Mouse (Mus musculus) limb, embryonic 12.5 days (tissue): ENCODE data around the gene Mpeg1. TPM values are rescaled to one million over a fixed set of nuclear protein-coding genes. Genes with fewer than 3 reads are reported as not detected.
A peak's percentile ranks its signal among the peaks of the same experiment; 100 is the strongest.

ENCODE experiments used
- ATAC-seq: fragments of 200-750 bp; cut with Nextera tagmentation; 2 replicates; pipeline ENCODE4 v1.8.0; 2017; ENCODE audit warnings: low read depth, moderate TSS enrichment; ENCODE audit not compliant: insufficient number of reproducible peaks, insufficient read depth, low FRiP score, low TSS enrichment
- H3K27ac ChIP-seq: fragments of 300-500 bp; sonication (generic); 2 replicates; pipeline ENCODE4 v1.5.1; 2016; ENCODE audit warnings: mild to moderate bottlenecking, moderate library complexity
- H3K27me3 ChIP-seq: fragments of 300-500 bp; sonication (generic); 2 replicates; pipeline ENCODE4 v1.6.1; 2016; ENCODE audit warnings: mild to moderate bottlenecking, moderate library complexity
- H3K36me3 ChIP-seq: fragments of 300-500 bp; sonication (generic); 2 replicates; pipeline ENCODE4 v1.6.1; 2016; ENCODE audit warnings: mild to moderate bottlenecking, moderate library complexity
- H3K4me1 ChIP-seq: fragments of 300-500 bp; sonication (generic); replicated peaks from 2 replicates; pipeline ENCODE4 v1.6.1; 2016
- H3K4me2 ChIP-seq: fragments of 300-500 bp; sonication (generic); 2 replicates; pipeline ENCODE4 v1.6.1; 2016; ENCODE audit warnings: mild to moderate bottlenecking, moderate library complexity
- H3K4me3 ChIP-seq: fragments of 300-500 bp; sonication (generic); replicated peaks from 2 replicates; pipeline ENCODE4 v1.5.1; 2016; ENCODE audit warnings: mild to moderate bottlenecking
- H3K9ac ChIP-seq: fragments of 300-500 bp; sonication (generic); replicated peaks from 2 replicates; pipeline ENCODE4 v1.6.1; 2016; ENCODE audit warnings: mild to moderate bottlenecking, moderate library complexity
- H3K9me3 ChIP-seq: fragments of 300-500 bp; sonication (generic); 2 replicates; pipeline ENCODE4 v1.6.1; 2016; ENCODE audit warnings: mild to moderate bottlenecking, moderate library complexity
- WGBS: fragments of 180-500 bp; shearing (Covaris S2); methylation state at CpG from one replicate; pipeline ENCODE4 v1.1.7; 2016; 5-methylcytosine and 5-hydroxymethylcytosine counted together
- polyA plus RNA-seq: library from polyadenylated mRNA; unstranded; fragments of >200 nt; fragmentation: Nextera tagmentation; extraction: Ambion mirVana; gene quantifications from 2 replicates; pipeline ENCODE4 v1.2.1, GENCODE M21; 2016

Mpeg1 gene
- polyA plus RNA-seq, 1 experiment from 2014 or later = 0.25 TPM

- Histone ChIP-seq H3K4me1 (no peaks in the 10 kb centered on the region), H3K9ac (no peak overlapping the region), H3K27ac (no peak overlapping the region), H3K36me3 (no peaks in the 10 kb centered on the region), H3K4me2 (no peak overlapping the region), H3K4me3 (no peak overlapping the region), H3K27me3 (no peaks in the 10 kb centered on the region), H3K9me3 (no peaks in the 10 kb centered on the region)
- 32% methylated on average over 7 of the region's 7 CpGs for WGBS
- no peak for ATAC-seq
Observed at GRCm38 (mm10) chr19:12466204-12466603, 5.6 kb downstream of the Mpeg1 start.

GRCm38 (mm10) chr19:12467436-12467835, 6.9 kb downstream of the Mpeg1 start:
- Histone ChIP-seq H3K9ac (no peak overlapping the region), H3K4me1 (no peaks in the 10 kb centered on the region), H3K4me2 (no peak overlapping the region), H3K27ac (no peak overlapping the region), H3K9me3 (no peaks in the 10 kb centered on the region), H3K4me3 (no peak overlapping the region), H3K27me3 (no peaks in the 10 kb centered on the region), H3K36me3 (no peaks in the 10 kb centered on the region)
- WGBS = 86% methylated on average over 5 of the region's 5 CpGs
- no peak for ATAC-seq

- H3K9ac ChIP-seq = no peak overlapping the region
- H3K4me3 ChIP-seq = no peak overlapping the region
- WGBS = 75% methylated on average over 3 of the region's 3 CpGs
- H3K4me2 ChIP-seq = no peak overlapping the region
- H3K9me3 ChIP-seq = no peaks in the 10 kb centered on the region
- H3K27me3 ChIP-seq = no peaks in the 10 kb centered on the region
- no peak overlapping the region for H3K27ac ChIP-seq
- H3K36me3 ChIP-seq = no peaks in the 10 kb centered on the region
- no peak for ATAC-seq
- peaks cover 4% of the 10 kb centered on the region; the same call in 1 of the 2 replicates for H3K4me1 ChIP-seq
Observed at GRCm38 (mm10) chr19:12471866-12472265, 11.3 kb downstream of the Mpeg1 start.

- no peak overlapping the region for H3K4me2 ChIP-seq
- peaks cover 4% of the 10 kb centered on the region; the same call in 1 of the 2 replicates for H3K4me1 ChIP-seq
- H3K9me3 ChIP-seq = no peaks in the 10 kb centered on the region
- 89% methylated on average over 5 of the region's 5 CpGs for WGBS
- H3K36me3 ChIP-seq = no peaks in the 10 kb centered on the region
- H3K4me3 ChIP-seq = no peak overlapping the region
- no peak overlapping the region for H3K9ac ChIP-seq
- H3K27ac ChIP-seq = no peak overlapping the region
- H3K27me3 ChIP-seq = no peaks in the 10 kb centered on the region
- no peak for ATAC-seq
Observed at GRCm38 (mm10) chr19:12472381-12472976, 11.9 kb downstream of the Mpeg1 start.

GRCm38 (mm10) chr19:12473201-12473641, 12.6 kb downstream of the Mpeg1 start:
- Histone ChIP-seq H3K27me3 (no peaks in the 10 kb centered on the region), H3K4me1 (peaks cover 4% of the 10 kb centered on the region; the same call in 1 of the 2 replicates), H3K36me3 (no peaks in the 10 kb centered on the region), H3K4me2 (no peak overlapping the region), H3K9ac (no peak overlapping the region), H3K4me3 (no peak overlapping the region), H3K9me3 (no peaks in the 10 kb centered on the region), H3K27ac (no peak overlapping the region)
- ATAC-seq = no peak
- 36% methylated on average over 4 of the region's 4 CpGs for WGBS

- no peak for ATAC-seq
- peaks cover 4% of the 10 kb centered on the region; the same call in 1 of the 2 replicates for H3K4me1 ChIP-seq
- H3K27me3 ChIP-seq = no peaks in the 10 kb centered on the region
- 88% methylated on average over 4 of the region's 4 CpGs for WGBS
- H3K4me2 ChIP-seq = no peak overlapping the region
- no peak overlapping the region for H3K27ac ChIP-seq
- no peak overlapping the region for H3K9ac ChIP-seq
- H3K36me3 ChIP-seq = no peaks in the 10 kb centered on the region
- H3K4me3 ChIP-seq = no peak overlapping the region
- H3K9me3 ChIP-seq = no peaks in the 10 kb centered on the region
Observed at GRCm38 (mm10) chr19:12473951-12474350, 13.4 kb downstream of the Mpeg1 start.

- H3K27ac ChIP-seq = 0 out of 2 replicates have a peak overlapping the region, but pooled peaks have one; percentile 35
- H3K36me3 ChIP-seq = no peaks in the 10 kb centered on the region
- no peak overlapping the region for H3K9ac ChIP-seq
- WGBS = 67% methylated on average over 15 of the region's 15 CpGs
- H3K27me3 ChIP-seq = no peaks in the 10 kb centered on the region
- no peak overlapping the region for H3K4me3 ChIP-seq
- peak; percentile 89 for ATAC-seq
- peaks cover 4% of the 10 kb centered on the region; the same call in 1 of the 2 replicates for H3K4me1 ChIP-seq
- no peaks in the 10 kb centered on the region for H3K9me3 ChIP-seq
- H3K4me2 ChIP-seq = no peak overlapping the region
Observed at GRCm38 (mm10) chr19:12475380-12476250, 15.0 kb downstream of the Mpeg1 start.

- Histone ChIP-seq H3K27me3 (no peaks in the 10 kb centered on the region), H3K4me1 (peaks cover 4% of the 10 kb centered on the region; the same call in 1 of the 2 replicates), H3K4me3 (no peak overlapping the region), H3K27ac (no peak overlapping the region), H3K4me2 (no peak overlapping the region), H3K9me3 (no peaks in the 10 kb centered on the region), H3K36me3 (peaks cover under 1% of the 10 kb centered on the region; the same call in 1 of the 2 replicates), H3K9ac (no peak overlapping the region)
- WGBS = 49% methylated on average over 5 of the region's 5 CpGs
- no peak for ATAC-seq
Observed at GRCm38 (mm10) chr19:12476721-12477270, 16.2 kb downstream of the Mpeg1 start.

GRCm38 (mm10) chr19:12478369-12478768, 17.8 kb downstream of the Mpeg1 start:
- H3K27ac ChIP-seq = no peak overlapping the region
- H3K4me1 ChIP-seq = peaks cover 4% of the 10 kb centered on the region; the same call in 1 of the 2 replicates
- no peak overlapping the region for H3K4me3 ChIP-seq
- ATAC-seq = no peak
- H3K9me3 ChIP-seq = no peaks in the 10 kb centered on the region
- WGBS = 87% methylated on average over 6 of the region's 6 CpGs
- peaks cover 4% of the 10 kb centered on the region; the same call in 1 of the 2 replicates for H3K36me3 ChIP-seq
- no peak overlapping the region for H3K9ac ChIP-seq
- no peaks in the 10 kb centered on the region for H3K27me3 ChIP-seq
- no peak overlapping the region for H3K4me2 ChIP-seq

- Histone ChIP-seq H3K9ac (no peak overlapping the region), H3K9me3 (no peaks in the 10 kb centered on the region), H3K4me3 (no peak overlapping the region), H3K4me1 (peaks cover 8% of the 10 kb centered on the region), H3K27me3 (no peaks in the 10 kb centered on the region), H3K36me3 (peaks cover 4% of the 10 kb centered on the region; the same call in 1 of the 2 replicates), H3K4me2 (no peak overlapping the region), H3K27ac (no peak overlapping the region)
- no peak for ATAC-seq
- 46% methylated on average over 4 of the region's 4 CpGs for WGBS
Observed at GRCm38 (mm10) chr19:12483782-12484181, 23.2 kb downstream of the Mpeg1 start.

GRCm38 (mm10) chr19:12484210-12484609, 23.6 kb downstream of the Mpeg1 start:
- H3K4me3 ChIP-seq = no peak overlapping the region
- no peak for ATAC-seq
- H3K4me1 ChIP-seq = peaks cover 12% of the 10 kb centered on the region
- H3K27me3 ChIP-seq = no peaks in the 10 kb centered on the region
- H3K9me3 ChIP-seq = no peaks in the 10 kb centered on the region
- no peak overlapping the region for H3K9ac ChIP-seq
- 87% methylated on average over 4 of the region's 4 CpGs for WGBS
- no peak overlapping the region for H3K4me2 ChIP-seq
- H3K27ac ChIP-seq = no peak overlapping the region
- H3K36me3 ChIP-seq = peaks cover 4% of the 10 kb centered on the region; the same call in 1 of the 2 replicates
